Mouse (Mus musculus) liver, postnatal 0 days (tissue): ENCODE results near the gene Stk19.
"Not testable (repeated sequence)": the region's sequence is repeated elsewhere in the genome, so short reads cannot be mapped to it uniquely, and the experiment has no call there.

Source experiments
- CTCF ChIP-seq: sonication (generic); IDR thresholded peaks from 2 replicates; pipeline ENCODE4 v1.5.1; 2016; ENCODE audit warnings: antibody characterized with exemption, low read depth
- EP300 ChIP-seq: IDR thresholded peaks from 2 replicates; pipeline ENCODE4 v1.6.1; 2016; ENCODE audit warnings: antibody characterized with exemption, low read depth, mild to moderate bottlenecking

- TF ChIP-seq CTCF, result peak; percentile 79
- not testable (repeated sequence) for TF ChIP-seq EP300
Observed at GRCm38 (mm10) chr17:34813747-34814146, 23.0 kb downstream of the Stk19 start.
